Mouse (Mus musculus) CD4-positive naive resting alpha-beta T cell, adult 76 days (primary cell): ENCODE results near the gene Tnrc6b. TPM values are rescaled to one million over a fixed set of nuclear protein-coding genes. Genes with fewer than 3 reads are reported as not detected.

Experiments
- total RNA-seq: library from RNA; stranded (reverse); gene quantifications from one replicate; pipeline ENCODE4 v1.2.4, GENCODE M21; 2023

Gene Tnrc6b
- total RNA-seq: 289 TPM

GRCm38 (mm10) chr15:80710608-80711363, at the start of gene Tnrc6b:
Tnrc6b (plus strand) TSS chr15:80711313.

GRCm38 (mm10) chr15:80671295-80672252, 39.5 kb upstream of the Tnrc6b start, which contains the start of gene Fam83f:
Fam83f (plus strand) TSS chr15:80671847.

GRCm38 (mm10) chr15:80948145-80949135, 237.3 kb downstream of the Tnrc6b start, which contains the start of gene Adsl:
Adsl (plus strand) TSS chr15:80948490.

GRCm38 (mm10) chr15:80977620-80978334, 266.7 kb downstream of the Tnrc6b start, which contains the start of gene Sgsm3:
Sgsm3 (plus strand) TSS chr15:80977765.

Other genes with a start within 250 kb of the Tnrc6b start
- gene Enthd1, start 146.2 kb upstream of the Tnrc6b start, total RNA-seq: 0.59 TPM
- 491 TPM for gene Grap2, start 138.7 kb upstream of the Tnrc6b start, total RNA-seq
- 0.44 TPM for gene Fam83f, start 39.5 kb upstream of the Tnrc6b start, total RNA-seq
- 64.4 TPM for gene Adsl, start 237.2 kb downstream of the Tnrc6b start, total RNA-seq